In the genomic region with DNA sequence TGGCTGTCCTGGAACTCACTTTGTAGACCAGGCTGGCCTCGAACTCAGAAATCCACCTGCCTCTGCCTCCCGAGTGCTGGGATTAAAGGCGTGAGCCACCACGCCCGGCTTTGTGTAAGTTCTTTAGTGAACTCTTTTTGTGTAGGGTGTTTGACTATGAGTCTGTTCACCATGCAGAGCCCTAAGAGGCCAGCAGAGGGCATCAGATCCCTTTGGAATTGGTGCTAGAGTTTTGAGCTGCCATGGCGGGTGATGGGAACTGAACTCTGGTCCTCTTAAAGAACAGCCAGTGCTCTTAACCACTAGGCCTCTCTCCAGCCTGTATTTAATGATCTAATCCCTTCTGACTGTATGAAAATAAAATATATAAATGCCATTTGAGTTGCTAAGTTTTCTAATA, we compare ENCODE assay signal across 15 mouse cellular contexts. TPM values are rescaled to one million over a fixed set of nuclear protein-coding genes. Genes with fewer than 3 reads are reported as not detected.
DNase-seq lines count a peak whose midpoint lies in the region; ATAC-seq and TF ChIP-seq lines count a peak whose summit lies in the region.
"Had no signal": no experiment of that assay in that cellular context is flagged by ENCODE, and none has a peak within 500 bp of the region (broad histone marks: within the 10 kb centered on the region; RNA-seq: fewer than 3 reads in every experiment).

No protein-coding gene starts in this region.

- ATAC-seq in granulocyte monocyte progenitor cell, adult 5-6 weeks (replicated peaks; ENCODE audit: poor library complexity, severe bottlenecking), result no peak

- TF ChIP-seq POLR2A in lung, adult 2 months (IDR thresholded peaks at IDR 0.05; ENCODE audit: borderline replicate concordance, extremely low read depth, low read depth, low read length), result no peak

- no peaks in the 10 kb centered on the region for H3K4me1 ChIP-seq in lung, adult 2 months (ENCODE audit: control insufficient read depth, insufficient read depth, low read length)
- H3K4me1 ChIP-seq: hindbrain, embryonic 13.5 days had no signal

- peak; percentile 20 for DNase-seq in embryo, embryonic 10.5 days (ENCODE audit: low spot score)
- no peak for DNase-seq in embryo, embryonic 10 days (ENCODE audit: low spot score)
- no peak for DNase-seq in lung, adult 2 months
- no peak for DNase-seq in lung, adult 18-20 months
- DNase-seq in R1 (ENCODE audit: low read depth, low spot score), result peak; percentile 88
- peak; percentile 54 for DNase-seq in naive thymus-derived CD4-positive, alpha-beta T cell, adult 2 months (ENCODE audit: low read depth)
- no peak for DNase-seq in lung, postnatal 10 days
- DNase-seq: adrenal gland, postnatal 14 days; right cerebral cortex, postnatal 4 days had no signal

- no peak overlapping the region for H3K4me3 ChIP-seq in lung, adult 2 months (replicated peaks; ENCODE audit: extremely low read depth, low read depth, low read length)
- H3K4me3 ChIP-seq: erythroblast, embryonic 14.5 days; hindbrain, embryonic 13.5 days had no signal

- 0 out of 2 replicates have a peak, but pooled peaks have one; percentile 22 for TF ChIP-seq CTCF in lung, adult 2 months (IDR thresholded peaks at IDR 0.05; ENCODE audit: insufficient read depth, low read length)

- 95% methylated on average over 6 of the region's 6 CpGs for WGBS in lung, adult 2 months

RNA-seq across cellular contexts. Expression of gene Fbxo9, which starts 12.5 kb away (rescaled TPM):
- 67.7 and 79.3 TPM in 2 replicates for polyA plus RNA-seq in lung, adult 2 months (2012; rRNA removed)
- total RNA-seq in granulocyte monocyte progenitor cell, adult 5-6 weeks (2014; fragmentation: Nextera tagmentation), result 50.6 and 67.0 TPM in 2 replicates
- total RNA-seq in granulocyte monocyte progenitor cell, adult 5-6 weeks (2017), result 42.1 and 54.5 TPM in 2 replicates

RNA-seq across cellular contexts. Expression of gene Ick, which starts 12.6 kb away (rescaled TPM):
- polyA plus RNA-seq in lung, adult 2 months (2012; rRNA removed), result 21.1 and 23.7 TPM in 2 replicates
- 11.8 and 15.4 TPM in 2 replicates for total RNA-seq in granulocyte monocyte progenitor cell, adult 5-6 weeks (2014; fragmentation: Nextera tagmentation)
- total RNA-seq in granulocyte monocyte progenitor cell, adult 5-6 weeks (2017), result 8.4 and 13.1 TPM in 2 replicates

RNA-seq across cellular contexts. Expression of gene Gcm1, which starts 44.7 kb away (rescaled TPM):
- polyA plus RNA-seq in lung, adult 2 months (2012; rRNA removed), result not detected in 2 replicates
- not detected in 2 replicates for total RNA-seq in granulocyte monocyte progenitor cell, adult 5-6 weeks (2014; fragmentation: Nextera tagmentation)
- not detected in 2 replicates for total RNA-seq in granulocyte monocyte progenitor cell, adult 5-6 weeks (2017)
- total RNA-seq: adrenal gland, postnatal 14 days; gastrocnemius, postnatal 4 days; left cerebral cortex, postnatal 14 days had no signal
- polyA plus RNA-seq: erythroblast, embryonic 14.5 days; hindbrain, embryonic 13.5 days; macrophage had no signal

Comparison
In these comparisons a context has a peak if more than half of its experiments do, and no peak if none do; other contexts are left out.
1. DNase-seq: peak in embryo, embryonic 10.5 days (single experiment), R1 (single experiment) and naive thymus-derived CD4-positive, alpha-beta T cell, adult 2 months (single experiment); none in embryo, embryonic 10 days (single experiment), lung, adult 2 months (single experiment), lung, adult 18-20 months (0 of 2) and lung, postnatal 10 days (single experiment).